ENCODE assay signal across 24 mouse cellular contexts in genomic region chr9:104171651-104172050, GRCm38 (mm10). TPM values are rescaled to one million over a fixed set of nuclear protein-coding genes. Genes with fewer than 3 reads are reported as not detected.
DNase-seq lines count a peak whose midpoint lies in the region; ATAC-seq and TF ChIP-seq lines count a peak whose summit lies in the region.
"Had no signal": no experiment of that assay in that cellular context is flagged by ENCODE, and none has a peak within 500 bp of the region (broad histone marks: within the 10 kb centered on the region; RNA-seq: fewer than 3 reads in every experiment).

No protein-coding gene starts in this region.

- H3K27ac ChIP-seq in kidney, postnatal 0 days, result 0 out of 2 replicates have a peak overlapping the region, but pooled peaks have one; percentile 37
- H3K27ac ChIP-seq in liver, adult 2 months (replicated peaks; ENCODE audit: insufficient read depth, low read depth, low read length), result peak overlapping the region; percentile 74
- H3K27ac ChIP-seq in liver, embryonic 12.5 days, result no peak overlapping the region
- H3K27ac ChIP-seq in liver, postnatal 0 days (ENCODE audit: low read depth), result peak overlapping the region; percentile 81
- H3K27ac ChIP-seq: embryonic facial prominence, embryonic 13.5 days; embryonic facial prominence, embryonic 15.5 days; forebrain, embryonic 10.5 days; forebrain, embryonic 12.5 days had no signal

- H3K27me3 ChIP-seq in kidney, postnatal 0 days (ENCODE audit: insufficient read depth, low read length), result no peaks in the 10 kb centered on the region
- no peaks in the 10 kb centered on the region for H3K27me3 ChIP-seq in liver, adult 2 months (ENCODE audit: control insufficient read depth, insufficient read depth, low read length)
- H3K27me3 ChIP-seq in liver, embryonic 12.5 days (replicated peaks), result no peaks in the 10 kb centered on the region
- no peaks in the 10 kb centered on the region for H3K27me3 ChIP-seq in liver, postnatal 0 days (ENCODE audit: insufficient read depth, low read length)
- H3K27me3 ChIP-seq: embryonic facial prominence, embryonic 13.5 days; embryonic facial prominence, embryonic 15.5 days; forebrain, embryonic 12.5 days had no signal

- no peak for ATAC-seq in kidney, postnatal 0 days (replicated peaks; ENCODE audit: low FRiP score, low read depth)
- no peak for ATAC-seq in liver, embryonic 12.5 days
- ATAC-seq in liver, postnatal 0 days, result peak; percentile 67; the same call in 1 of the 2 replicates
- ATAC-seq: forebrain, embryonic 14.5 days had no signal

- no peak overlapping the region for H3K4me3 ChIP-seq in kidney, postnatal 0 days (replicated peaks; ENCODE audit: low read depth, low read length)
- H3K4me3 ChIP-seq in liver, adult 2 months (ENCODE audit: insufficient read depth, low read depth, low read length), result no peak overlapping the region
- H3K4me3 ChIP-seq in liver, embryonic 12.5 days, result no peak overlapping the region
- no peak overlapping the region for H3K4me3 ChIP-seq in liver, postnatal 0 days (ENCODE audit: low read depth, low read length)
- H3K4me3 ChIP-seq: embryonic facial prominence, embryonic 13.5 days; embryonic facial prominence, embryonic 15.5 days; erythroblast, embryonic 14.5 days; forebrain, embryonic 10.5 days; forebrain, embryonic 12.5 days had no signal

- TF ChIP-seq EP300 in liver, postnatal 0 days (IDR thresholded peaks at IDR 0.05; ENCODE audit: low read depth), result no peak

- WGBS in kidney, postnatal 0 days, result 76% methylated on average over 6 of the region's 6 CpGs
- WGBS in liver, adult 2 months, result 37% methylated on average over 6 of the region's 6 CpGs
- 78% methylated on average over 6 of the region's 6 CpGs for WGBS in liver, embryonic 12.5 days (ENCODE audit: insufficient replicate concordance)
- 73% methylated on average over 6 of the region's 6 CpGs for WGBS in liver, postnatal 0 days (ENCODE audit: insufficient replicate concordance)

- peaks cover 59% of the 10 kb centered on the region for H3K36me3 ChIP-seq in kidney, postnatal 0 days (ENCODE audit: insufficient read depth, low read length)
- H3K36me3 ChIP-seq in liver, adult 2 months (ENCODE audit: control insufficient read depth, insufficient read depth, low read length), result peaks cover 27% of the 10 kb centered on the region
- peaks cover 82% of the 10 kb centered on the region for H3K36me3 ChIP-seq in liver, embryonic 12.5 days
- H3K36me3 ChIP-seq in liver, postnatal 0 days (replicated peaks; ENCODE audit: insufficient read depth, low read length), result peaks cover 44% of the 10 kb centered on the region

- H3K4me2 ChIP-seq in kidney, postnatal 0 days (ENCODE audit: low read length), result no peak overlapping the region
- no peak overlapping the region for H3K4me2 ChIP-seq in liver, embryonic 12.5 days
- H3K4me2 ChIP-seq in liver, postnatal 0 days (ENCODE audit: low read depth, low read length), result no peak overlapping the region
- H3K4me2 ChIP-seq: embryonic facial prominence, embryonic 13.5 days; embryonic facial prominence, embryonic 15.5 days; forebrain, embryonic 12.5 days had no signal

- H3K9ac ChIP-seq in kidney, postnatal 0 days (ENCODE audit: low read depth, low read length), result no peak overlapping the region
- H3K9ac ChIP-seq in liver, adult 2 months (ENCODE audit: low read depth, low read length), result no peak overlapping the region
- H3K9ac ChIP-seq in liver, embryonic 12.5 days, result no peak overlapping the region
- no peak overlapping the region for H3K9ac ChIP-seq in liver, postnatal 0 days (replicated peaks)
- H3K9ac ChIP-seq: embryonic facial prominence, embryonic 13.5 days; embryonic facial prominence, embryonic 15.5 days; forebrain, embryonic 12.5 days had no signal

- H3K79me2 ChIP-seq in liver, adult 2 months (ENCODE audit: control insufficient read depth, insufficient read depth, low read length), result no peaks in the 10 kb centered on the region

- no peak for TF ChIP-seq POLR2A in liver, adult 2 months (IDR thresholded peaks at IDR 0.05; ENCODE audit: extremely low read depth, insufficient read depth, low read length)

- TF ChIP-seq CTCF in kidney, postnatal 0 days (IDR thresholded peaks at IDR 0.05; ENCODE audit: low read depth), result no peak
- TF ChIP-seq CTCF in liver, adult 2 months (IDR thresholded peaks at IDR 0.05; ENCODE audit: low read depth, low read length), result no peak
- TF ChIP-seq CTCF in liver, postnatal 0 days (IDR thresholded peaks at IDR 0.05; ENCODE audit: low read depth), result no peak

- no peaks in the 10 kb centered on the region for H3K4me1 ChIP-seq in kidney, postnatal 0 days (replicated peaks; ENCODE audit: insufficient read depth, low read length)
- H3K4me1 ChIP-seq in liver, adult 2 months (ENCODE audit: control insufficient read depth, insufficient read depth, low read length), result peaks cover 26% of the 10 kb centered on the region
- H3K4me1 ChIP-seq in liver, embryonic 12.5 days, result no peaks in the 10 kb centered on the region
- H3K4me1 ChIP-seq in liver, postnatal 0 days (ENCODE audit: insufficient read depth), result no peaks in the 10 kb centered on the region
- H3K4me1 ChIP-seq: embryonic facial prominence, embryonic 13.5 days; embryonic facial prominence, embryonic 15.5 days; forebrain, embryonic 10.5 days; forebrain, embryonic 12.5 days had no signal

- peak; percentile 41 for DNase-seq in kidney, adult 9 months
- DNase-seq in kidney, postnatal 10 days, result no peak
- DNase-seq in kidney, postnatal 0 days (ENCODE audit: low spot score), result no peak
- DNase-seq in kidney, adult 18-20 months, result no peak
- peak; percentile 73 for DNase-seq in liver, adult 2 months (ENCODE audit: extremely low read depth, low read depth, low spot score)
- DNase-seq in liver, postnatal 0 days, result no peak
- DNase-seq in liver, result no peak
- DNase-seq: adrenal gland, adult 2 months; adrenal gland, postnatal 10 days; adrenal gland, postnatal 25 days; cerebellum, adult 11 months; cerebellum, adult 18-20 months; cerebellum, adult 8-10 months; cerebellum, adult 9-11 months; cerebellum, postnatal 14 days; cerebellum, postnatal 36 days; embryo, embryonic 11 days had no signal

- no peaks in the 10 kb centered on the region for H3K9me3 ChIP-seq in kidney, postnatal 0 days (replicated peaks; ENCODE audit: low read length)
- no peaks in the 10 kb centered on the region for H3K9me3 ChIP-seq in liver, embryonic 12.5 days (replicated peaks)
- H3K9me3 ChIP-seq in liver, postnatal 0 days (ENCODE audit: low read length), result no peaks in the 10 kb centered on the region
- H3K9me3 ChIP-seq: embryonic facial prominence, embryonic 13.5 days; embryonic facial prominence, embryonic 15.5 days; forebrain, embryonic 10.5 days; forebrain, embryonic 12.5 days had no signal

RNA-seq across cellular contexts. Expression of gene Ackr4, which starts 44.9 kb away (rescaled TPM):
- polyA plus RNA-seq in kidney, postnatal 0 days (2015; fragmentation: Nextera tagmentation; extraction: Ambion mirVana), result 1.6 and 2.3 TPM in 2 replicates
- total RNA-seq in liver, adult 2 months (2014; rRNA removed), result 1.7 and 2.4 TPM in 2 replicates
- polyA plus RNA-seq in liver, adult 2 months (2012; rRNA removed), result 0.50 and 0.54 TPM in 2 replicates
- 0.66 TPM in 2 replicates for polyA plus RNA-seq in liver, embryonic 12.5 days (2016; fragmentation: Nextera tagmentation; extraction: Ambion mirVana)
- polyA plus RNA-seq in liver, postnatal 0 days (2015; fragmentation: Nextera tagmentation; extraction: Ambion mirVana), result 0.89 and 0.97 TPM in 2 replicates
- polyA plus RNA-seq: erythroblast, embryonic 14.5 days had no signal

Comparison
In these comparisons a context has a peak if more than half of its experiments do, and no peak if none do; other contexts are left out.
1. DNase-seq: peak in kidney, adult 9 months (single experiment) and liver, adult 2 months (single experiment); none in kidney, postnatal 10 days (single experiment), kidney, postnatal 0 days (single experiment), kidney, adult 18-20 months (single experiment), liver, postnatal 0 days (single experiment) and liver (single experiment).